Mouse (Mus musculus): ENCODE results near the gene Tagln.
A peak's percentile ranks its signal among the peaks of the same experiment; 100 is the strongest.

Tagln gene

GRCm38 (mm10) chr9:45907078-45907428, 28.8 kb downstream of the Tagln start:
- no peak for DNase-seq (ENCODE audit: extremely low read depth, insufficient read length, low spot score)

GRCm38 (mm10) chr9:45906355-45907077, 29.3 kb downstream of the Tagln start, which contains the start of the genes Pcsk7 and Rnf214:
Pcsk7 (plus strand) TSS chr9:45906497.
Rnf214 (minus strand) TSS chr9:45906911.
- peak; percentile 88 for DNase-seq (ENCODE audit: extremely low read depth, insufficient read length, low spot score)

GRCm38 (mm10) chr9:45905811-45906237, 30.0 kb downstream of the Tagln start:
- peak; percentile 39 for DNase-seq (ENCODE audit: extremely low read depth, insufficient read length, low spot score)

GRCm38 (mm10) chr9:45905196-45905595, 30.7 kb downstream of the Tagln start:
- no peak for DNase-seq (ENCODE audit: extremely low read depth, insufficient read length, low spot score)

- no peak for DNase-seq (ENCODE audit: extremely low read depth, insufficient read length, low spot score)
Measured at GRCm38 (mm10) chr9:45893681-45894080, 42.2 kb downstream of the Tagln start.
